Mouse (Mus musculus): Measurements from ENCODE around the gene Scd2.
A peak's percentile ranks its signal among the peaks of the same experiment; 100 is the strongest.
"Not testable (repeated sequence)": the region's sequence is repeated elsewhere in the genome, so short reads cannot be mapped to it uniquely, and the experiment has no call there.

Gene Scd2

GRCm38 (mm10) chr19:44314327-44314759, 20.9 kb downstream of the Scd2 start:
- DNase-seq = peak; percentile 78

GRCm38 (mm10) chr19:44314871-44315414, 21.5 kb downstream of the Scd2 start:
- no peak for DNase-seq

GRCm38 (mm10) chr19:44316752-44317315, 23.4 kb downstream of the Scd2 start:
- no peak for DNase-seq

GRCm38 (mm10) chr19:44317391-44317790, 23.9 kb downstream of the Scd2 start:
- no peak for DNase-seq

GRCm38 (mm10) chr19:44318545-44318944, 25.1 kb downstream of the Scd2 start:
- no peak for DNase-seq

- no peak for DNase-seq
These were observed 26.8 kb downstream of the Scd2 start for GRCm38 (mm10) chr19:44320316-44320715.

DNA sequence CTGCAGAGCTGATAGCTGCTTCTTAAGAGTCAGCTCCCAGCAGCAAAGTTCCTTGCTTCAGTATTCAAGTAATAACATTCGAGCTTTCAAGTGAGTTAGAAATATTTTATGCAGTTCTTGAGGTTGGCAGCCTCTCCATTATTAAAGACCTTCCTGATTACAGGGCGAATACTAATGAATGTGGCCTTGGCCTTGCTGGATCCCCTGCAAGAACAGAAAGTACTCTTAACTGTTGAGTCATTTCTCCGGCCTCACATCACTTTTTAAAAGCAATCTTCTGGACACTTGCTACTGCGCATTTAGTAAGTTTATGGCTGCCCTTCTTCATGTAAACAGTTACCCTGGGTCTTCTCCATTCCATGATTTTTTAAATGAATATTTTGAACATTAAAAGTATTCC, 27.7 kb downstream of the Scd2 start:
- DNase-seq = no peak

DNA sequence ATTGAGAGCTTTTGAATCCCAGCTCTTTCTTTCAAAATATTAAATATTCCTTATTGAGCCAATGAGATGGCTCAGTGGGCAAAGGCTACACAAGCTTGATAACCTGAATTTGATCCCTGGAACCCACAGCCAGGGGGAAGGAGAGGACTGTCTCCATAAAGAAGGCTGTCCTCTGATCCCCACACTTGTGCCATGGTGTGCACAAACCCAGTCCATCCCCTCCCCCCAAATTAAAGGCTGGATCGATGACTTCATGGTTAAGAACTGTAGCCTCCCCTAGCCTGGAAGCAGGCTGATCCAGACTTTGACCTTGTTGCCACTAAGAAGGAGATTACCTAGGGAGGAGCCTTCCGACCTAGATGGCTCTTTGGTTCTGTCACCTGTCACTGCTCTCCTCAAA, 28.2 kb downstream of the Scd2 start:
- DNase-seq = no peak

- no peak for DNase-seq
These were observed 36.1 kb downstream of the Scd2 start for GRCm38 (mm10) chr19:44329566-44329965.

GRCm38 (mm10) chr19:44331128-44331527, 37.7 kb downstream of the Scd2 start:
- not testable (repeated sequence) for DNase-seq

- no peak for DNase-seq
These were observed 38.4 kb downstream of the Scd2 start for GRCm38 (mm10) chr19:44331911-44332310.

DNA sequence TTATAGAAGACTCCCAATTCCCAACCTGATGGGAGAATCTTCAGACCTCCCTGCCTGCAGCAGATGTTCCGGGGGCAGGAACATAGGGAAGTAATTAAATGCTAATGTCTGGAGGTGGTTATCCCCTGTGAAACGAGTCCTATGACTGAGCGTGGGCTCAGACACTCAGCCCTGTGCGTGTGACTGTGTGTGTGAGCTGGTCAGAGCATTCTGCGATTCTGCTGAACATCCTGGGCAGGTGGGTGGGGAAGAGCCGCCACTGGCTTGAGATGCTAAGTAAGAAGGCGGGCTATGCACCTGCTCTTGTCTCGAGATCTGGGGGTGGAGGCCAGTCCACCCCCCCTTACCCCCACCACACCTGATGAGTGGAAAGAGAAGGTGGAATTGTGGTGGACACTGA, 38.9 kb downstream of the Scd2 start:
- DNase-seq = peak; percentile 23

- peak; percentile 56 for DNase-seq
These were observed 39.6 kb downstream of the Scd2 start, which contains the start of gene Scd4 for GRCm38 (mm10) chr19:44332833-44333623. Gene Scd4 (plus strand): TSS chr19:44333092.

- no peak for DNase-seq
These were observed 40.5 kb downstream of the Scd2 start for GRCm38 (mm10) chr19:44333991-44334390.

DNA sequence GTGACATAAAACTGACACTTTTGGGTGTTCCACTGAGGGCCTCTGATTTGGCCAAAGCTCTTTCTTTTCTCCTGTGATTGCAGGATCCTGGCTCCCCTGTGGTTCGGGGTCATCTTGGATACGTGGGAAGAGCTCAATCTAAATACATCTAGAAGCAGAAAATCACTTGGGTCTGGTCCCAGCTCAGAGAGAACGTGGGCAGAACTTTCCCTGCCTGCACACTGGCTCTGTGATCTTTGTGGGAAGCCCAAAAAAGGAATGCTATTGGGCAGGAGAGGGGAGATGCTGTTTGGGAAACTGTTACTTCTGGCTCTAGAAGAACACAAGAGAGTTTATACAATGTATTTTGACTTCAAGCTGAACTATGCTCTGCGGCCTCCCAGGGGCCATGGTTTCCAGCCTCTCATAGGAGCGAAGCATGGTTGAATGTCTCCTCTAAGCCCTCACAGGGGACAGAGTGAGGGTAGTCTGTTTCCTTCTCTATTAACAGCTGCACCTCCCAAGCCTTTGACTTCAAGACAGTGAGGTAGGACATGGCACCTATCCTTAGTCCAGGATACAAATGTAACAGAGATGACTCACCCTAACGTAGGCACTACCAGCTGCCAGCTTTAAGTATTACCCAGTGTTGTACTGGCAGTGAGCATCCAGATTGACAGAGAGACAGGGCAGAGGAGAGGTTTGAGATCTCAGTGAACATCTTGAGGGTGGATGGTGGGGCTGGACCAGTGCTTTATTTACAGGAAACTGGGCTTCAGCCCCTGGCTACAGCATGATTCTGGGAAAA, 42.6 kb downstream of the Scd2 start:
- DNase-seq = no peak

GRCm38 (mm10) chr19:44349689-44350088, 56.2 kb downstream of the Scd2 start:
- no peak for DNase-seq

DNA sequence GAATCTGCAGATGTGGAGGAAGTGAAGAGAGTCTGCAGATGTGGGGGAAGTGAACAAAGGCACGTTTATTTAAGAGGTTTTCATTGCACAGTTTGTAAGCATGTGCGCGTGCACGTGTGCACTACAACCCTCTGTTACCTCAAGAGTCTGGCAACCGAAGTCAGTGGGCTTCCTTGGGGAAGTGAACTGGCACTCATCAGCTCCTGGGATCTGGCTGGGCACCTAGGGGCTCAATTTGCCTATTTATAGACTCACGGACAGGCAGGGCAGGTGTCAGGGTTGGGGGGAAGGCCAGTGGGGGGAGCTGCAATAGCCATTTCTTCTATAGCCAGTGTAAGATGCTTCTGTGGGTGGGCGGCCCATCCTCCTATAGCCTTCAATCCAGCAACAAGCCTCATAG, 58.3 kb downstream of the Scd2 start:
- no peak for DNase-seq

Data from right cerebral cortex, postnatal 14 days (tissue).